In the genomic region with DNA sequence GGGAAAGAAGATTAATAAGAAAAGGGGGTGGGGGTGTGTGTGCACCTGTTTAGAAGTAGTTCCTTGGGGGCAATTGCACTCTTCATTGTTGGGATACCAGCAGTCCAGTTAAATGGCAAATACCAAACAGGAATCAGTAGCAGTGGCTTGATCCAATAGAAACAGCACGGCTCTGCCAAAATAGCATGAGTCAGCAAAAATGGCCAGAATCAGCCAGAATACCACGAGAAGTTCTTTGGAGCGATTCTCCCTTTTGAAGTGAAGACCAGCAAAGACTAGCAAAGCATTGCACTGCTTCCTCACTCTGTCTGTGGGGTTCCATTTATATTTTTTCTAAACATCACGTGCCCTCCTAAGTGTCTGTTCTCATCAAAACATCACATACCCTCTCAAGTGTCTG, we compare ENCODE assay signal across 40 mouse cellular contexts. TPM values are rescaled to one million over a fixed set of nuclear protein-coding genes. Genes with fewer than 3 reads are reported as not detected.
"Had no signal": no experiment of that assay in that cellular context is flagged by ENCODE, and none has a peak within 500 bp of the region (broad histone marks: within the 10 kb centered on the region; RNA-seq: fewer than 3 reads in every experiment).

No protein-coding gene starts in this region.

- H3K4me3 ChIP-seq: heart, embryonic 10.5 days; heart, embryonic 12.5 days; hindbrain, embryonic 13.5 days; hindbrain, embryonic 15.5 days; kidney, embryonic 15.5 days; layer of hippocampus, adult 2 months; left cerebral cortex, adult 2 months; limb, embryonic 10.5 days; limb, embryonic 12.5 days; liver, embryonic 13.5 days; liver, embryonic 15.5 days had no signal

- H3K9ac ChIP-seq: heart, embryonic 12.5 days; hindbrain, embryonic 13.5 days; hindbrain, embryonic 15.5 days; kidney, embryonic 15.5 days; limb, embryonic 12.5 days; liver, embryonic 13.5 days; liver, embryonic 15.5 days; liver, postnatal 0 days had no signal

- H3K4me1 ChIP-seq: heart, embryonic 10.5 days; heart, embryonic 12.5 days; hindbrain, embryonic 13.5 days; hindbrain, embryonic 15.5 days; kidney, embryonic 15.5 days; limb, embryonic 10.5 days; limb, embryonic 12.5 days; liver, embryonic 13.5 days; liver, embryonic 15.5 days had no signal

- H3K9me3 ChIP-seq: hindbrain, embryonic 15.5 days; kidney, embryonic 15.5 days; liver, embryonic 13.5 days; liver, embryonic 15.5 days had no signal

- H3K27me3 ChIP-seq: heart, embryonic 12.5 days; hindbrain, embryonic 13.5 days; hindbrain, embryonic 15.5 days; kidney, embryonic 15.5 days; limb, embryonic 12.5 days; liver, embryonic 13.5 days; liver, embryonic 15.5 days had no signal

- H3K27ac ChIP-seq: heart, embryonic 10.5 days; hindbrain, embryonic 13.5 days; hindbrain, embryonic 15.5 days; hindbrain, postnatal 0 days; kidney, embryonic 15.5 days; kidney, postnatal 0 days; layer of hippocampus, adult 2 months; left cerebral cortex, adult 2 months; limb, embryonic 10.5 days; limb, embryonic 12.5 days; liver, embryonic 13.5 days; liver, embryonic 15.5 days had no signal

- DNase-seq: gastrocnemius, postnatal 14 days; gastrocnemius, postnatal 36 days; heart, adult 18-20 months; heart, postnatal 14 days; heart, postnatal 36 days; kidney, adult 11 months; kidney, adult 2 months; kidney, adult 9 months; kidney, postnatal 14 days; kidney, postnatal 4 days; liver; liver, embryonic 13.5 days; liver, postnatal 0 days had no signal

- ATAC-seq: hindbrain, postnatal 0 days; intestine, embryonic 16.5 days; liver, postnatal 0 days had no signal

- H3K36me3 ChIP-seq: heart, embryonic 10.5 days; heart, embryonic 12.5 days; hindbrain, embryonic 13.5 days; hindbrain, embryonic 15.5 days; kidney, embryonic 15.5 days; limb, embryonic 10.5 days; limb, embryonic 12.5 days; liver, embryonic 13.5 days; liver, embryonic 15.5 days had no signal

RNA-seq across cellular contexts. Expression of gene Gm10577, which starts 2.7 kb away (rescaled TPM):
- total RNA-seq: gastrocnemius, adult 18-20 months; gastrocnemius, adult 8-10 months; gastrocnemius, postnatal 14 days; gastrocnemius, postnatal 36 days; heart, adult 18-20 months; heart, adult 8-10 months; heart, postnatal 14 days; heart, postnatal 36 days; hematopoietic stem cell, adult 5-6 weeks; hindbrain, postnatal 0 days; layer of hippocampus, adult 2 months; layer of hippocampus, postnatal 10 days; layer of hippocampus, postnatal 25 days; left cerebral cortex, adult 2 months; left cerebral cortex, postnatal 14 days had no signal
- polyA plus RNA-seq: gonadal fat pad, adult 2 months; heart, embryonic 10.5 days; heart, embryonic 12.5 days; heart, embryonic 14.5 days; heart, embryonic 16.5 days; hindbrain, embryonic 11.5 days; hindbrain, embryonic 13.5 days; hindbrain, embryonic 15.5 days; hindbrain, postnatal 0 days; intestine, embryonic 14.5 days; intestine, embryonic 16.5 days; kidney, adult 2 months; kidney, embryonic 15.5 days; kidney, postnatal 0 days; limb, embryonic 10.5 days; limb, embryonic 12.5 days; limb, embryonic 14.5 days; liver, embryonic 11.5 days; liver, embryonic 13.5 days; liver, embryonic 15.5 days; liver, postnatal 0 days had no signal
